In genomic region chr17:45878394-45878793, GRCm38 (mm10) we compare ENCODE assay signal across 18 mouse cellular contexts.
DNase-seq lines count a peak whose midpoint lies in the region; ATAC-seq and TF ChIP-seq lines count a peak whose summit lies in the region.
"Had no signal": no experiment of that assay in that cellular context is flagged by ENCODE, and none has a peak within 500 bp of the region (broad histone marks: within the 10 kb centered on the region; RNA-seq: fewer than 3 reads in every experiment).

No protein-coding gene starts in this region.

- H3K27me3 ChIP-seq in kidney, postnatal 0 days (ENCODE audit: insufficient read depth, low read length), result no peaks in the 10 kb centered on the region
- no peaks in the 10 kb centered on the region for H3K27me3 ChIP-seq in midbrain, embryonic 11.5 days (ENCODE audit: control insufficient read depth, insufficient read depth, low read length)
- peaks cover 40% of the 10 kb centered on the region for H3K27me3 ChIP-seq in midbrain, embryonic 10.5 days (ENCODE audit: low read depth, poor library complexity, severe bottlenecking)

- H3K9me3 ChIP-seq in kidney, postnatal 0 days (replicated peaks; ENCODE audit: low read length), result no peaks in the 10 kb centered on the region
- H3K9me3 ChIP-seq in midbrain, embryonic 11.5 days (ENCODE audit: control insufficient read depth, low read length), result no peaks in the 10 kb centered on the region; the same call in 1 of the 2 replicates
- peaks cover 3% of the 10 kb centered on the region; the same call in 1 of the 2 replicates for H3K9me3 ChIP-seq in midbrain, embryonic 10.5 days (replicated peaks)
- no peaks in the 10 kb centered on the region for H3K9me3 ChIP-seq in ES-E14 (ENCODE audit: control insufficient read depth, insufficient read depth, low read depth, low read length)

- DNase-seq in kidney, postnatal 0 days (ENCODE audit: low spot score), result no peak
- DNase-seq in kidney, postnatal 4 days, result no peak
- DNase-seq in midbrain, embryonic 11.5 days (ENCODE audit: low spot score, missing footprints), result peak; percentile 81
- no peak for DNase-seq in midbrain, embryonic 10.5 days (ENCODE audit: low spot score)
- DNase-seq in ES-E14 (ENCODE audit: low read depth, low spot score), result no peak
- peak; percentile 14 for DNase-seq in induced T-regulatory cell, adult 2 months (ENCODE audit: low read depth)
- no peak for DNase-seq in thymus, postnatal 25 days
- no peak for DNase-seq in neural tube, embryonic 10.5 days (ENCODE audit: extremely low spot score, low spot score)
- DNase-seq: cerebellum, postnatal 10 days; embryo, embryonic 11 days; heart, postnatal 36 days; lung, postnatal 10 days; right cerebral cortex, postnatal 14 days had no signal

- H3K4me1 ChIP-seq in kidney, postnatal 0 days (replicated peaks; ENCODE audit: insufficient read depth, low read length), result peaks cover 9% of the 10 kb centered on the region; the same call in 1 of the 2 replicates
- peaks cover 10% of the 10 kb centered on the region for H3K4me1 ChIP-seq in midbrain, embryonic 11.5 days (ENCODE audit: control insufficient read depth, insufficient read depth, low read length)
- H3K4me1 ChIP-seq in midbrain, embryonic 10.5 days, result peaks cover 24% of the 10 kb centered on the region
- peaks cover 4 to 11% of the 10 kb centered on the region in 2 experiments; a peak in 3 of 4 replicates for H3K4me1 ChIP-seq in ES-E14 (ENCODE audit: control insufficient read depth in 2 of 2, insufficient read depth in 2 of 2, low read length in 2 of 2, poor library complexity in 1 of 2)

- H3K27ac ChIP-seq in kidney, postnatal 0 days, result no peak overlapping the region
- H3K27ac ChIP-seq in midbrain, embryonic 11.5 days (ENCODE audit: low read depth, low read length), result no peak overlapping the region
- no peak overlapping the region for H3K27ac ChIP-seq in midbrain, embryonic 10.5 days (replicated peaks)
- no peak overlapping the region for H3K27ac ChIP-seq in ES-E14 (ENCODE audit: insufficient read depth, low read depth, low read length, poor library complexity, severe bottlenecking)
- H3K27ac ChIP-seq: heart, embryonic 13.5 days; kidney, embryonic 15.5 days had no signal

- peak; percentile 47; the same call in 1 of the 2 replicates for TF ChIP-seq CTCF in kidney, postnatal 0 days (IDR thresholded peaks at IDR 0.05; ENCODE audit: low read depth)

- WGBS in kidney, postnatal 0 days, result 90% methylated on average over 6 of the region's 6 CpGs
- WGBS in midbrain, embryonic 11.5 days, result 88% methylated on average over 6 of the region's 6 CpGs
- WGBS in midbrain, embryonic 10.5 days, result 86% methylated on average over 6 of the region's 6 CpGs

- ATAC-seq in kidney, postnatal 0 days (replicated peaks; ENCODE audit: low FRiP score, low read depth), result no peak
- ATAC-seq in midbrain, embryonic 11.5 days (ENCODE audit: low FRiP score), result no peak
- ATAC-seq: CD4-positive, CD25-positive, alpha-beta regulatory T cell, adult 4 months; hindbrain, embryonic 16.5 days had no signal

- no peak overlapping the region for H3K4me2 ChIP-seq in kidney, postnatal 0 days (ENCODE audit: low read length)
- no peak overlapping the region for H3K4me2 ChIP-seq in midbrain, embryonic 11.5 days
- H3K4me2 ChIP-seq: heart, embryonic 13.5 days; kidney, embryonic 15.5 days had no signal

- in situ Hi-C loops in ES-E14 (cut with MboI; ENCODE audit: low sequenced_read_pairs in 2 of 2, unreplicated experiment in 2 of 2), result no loop called here

- no peak overlapping the region for H3K4me3 ChIP-seq in kidney, postnatal 0 days (replicated peaks; ENCODE audit: low read depth, low read length)
- no peak overlapping the region for H3K4me3 ChIP-seq in midbrain, embryonic 11.5 days (ENCODE audit: low read depth, low read length)
- no peak overlapping the region for H3K4me3 ChIP-seq in midbrain, embryonic 10.5 days
- no peak overlapping the region for H3K4me3 ChIP-seq in ES-E14 (ENCODE audit: insufficient read depth in 1 of 2, low read depth in 1 of 2, low read length in 2 of 2, poor library complexity in 1 of 2, severe bottlenecking in 1 of 2)
- H3K4me3 ChIP-seq: heart, embryonic 13.5 days; kidney, embryonic 15.5 days; megakaryocyte, embryonic 14.5 days had no signal

- H3K36me3 ChIP-seq in kidney, postnatal 0 days (ENCODE audit: insufficient read depth, low read length), result no peaks in the 10 kb centered on the region
- no peaks in the 10 kb centered on the region for H3K36me3 ChIP-seq in midbrain, embryonic 11.5 days (ENCODE audit: control insufficient read depth, insufficient read depth, low read length)
- no peaks in the 10 kb centered on the region for H3K36me3 ChIP-seq in midbrain, embryonic 10.5 days
- no peaks in the 10 kb centered on the region for H3K36me3 ChIP-seq in ES-E14 (ENCODE audit: control insufficient read depth, insufficient read depth, low read length, poor library complexity, severe bottlenecking)
- H3K36me3 ChIP-seq: heart, embryonic 13.5 days; kidney, embryonic 15.5 days had no signal

- no peak overlapping the region for H3K9ac ChIP-seq in kidney, postnatal 0 days (ENCODE audit: low read depth, low read length)
- no peak overlapping the region for H3K9ac ChIP-seq in midbrain, embryonic 11.5 days (ENCODE audit: low read length)
- no peak overlapping the region for H3K9ac ChIP-seq in ES-E14 (ENCODE audit: insufficient read depth, low read depth, low read length, poor library complexity, severe bottlenecking)
- H3K9ac ChIP-seq: heart, embryonic 13.5 days; kidney, embryonic 15.5 days had no signal

TF ChIP-seq in ES-E14, 5 proteins besides CTCF, POLR2A, EP300 and RAD21:
- 0 out of 2 replicates have a peak, but pooled peaks have one; percentile 15 for TF ChIP-seq ZC3H11A (IDR thresholded peaks at IDR 0.05; ENCODE audit: borderline replicate concordance, low read depth, low read length)
- no peak for TF ChIP-seq MAFK (IDR thresholded peaks at IDR 0.05; ENCODE audit: insufficient read depth, low read depth, low read length)
- TF ChIP-seq CHD2 (IDR thresholded peaks at IDR 0.05; ENCODE audit: low read depth, low read length), result no peak
- no peak for TF ChIP-seq HCFC1 (IDR thresholded peaks at IDR 0.05; ENCODE audit: borderline replicate concordance, insufficient read depth, low read length)
- no peak for TF ChIP-seq ZNF384 (IDR thresholded peaks at IDR 0.05; ENCODE audit: low read depth, low read length)

Comparison
In these comparisons a context has a peak if more than half of its experiments do, and no peak if none do; other contexts are left out.
1. DNase-seq: peak in midbrain, embryonic 11.5 days (single experiment) and induced T-regulatory cell, adult 2 months (single experiment); none in kidney, postnatal 0 days (single experiment), kidney, postnatal 4 days (0 of 2), midbrain, embryonic 10.5 days (single experiment), ES-E14 (single experiment), thymus, postnatal 25 days (single experiment) and neural tube, embryonic 10.5 days (single experiment).